Mouse (Mus musculus): ENCODE measurements around the gene Cbs.
A peak's percentile ranks its signal among the peaks of the same experiment; 100 is the strongest.

The Cbs gene

GRCm38 (mm10) chr17:31636942-31637811 lies at the start of gene Cbs:
Gene Cbs (minus strand): TSS chr17:31637238.
- DNase-seq (ENCODE audit: low spot score in 2 of 2) = peak; percentile 57 to 80

GRCm38 (mm10) chr17:31686225-31686564 lies 49.2 kb upstream of the Cbs start:
- DNase-seq (ENCODE audit: low spot score in 2 of 2) = no peak

GRCm38 (mm10) chr17:31685514-31686224 lies 48.6 kb upstream of the Cbs start:
- peak; percentile 63 to 73 for DNase-seq (ENCODE audit: low spot score in 2 of 2)

- DNase-seq (ENCODE audit: low spot score in 2 of 2) = no peak
Measured at GRCm38 (mm10) chr17:31680450-31680849, 43.4 kb upstream of the Cbs start.

GRCm38 (mm10) chr17:31677507-31677906 lies 40.5 kb upstream of the Cbs start, which contains the start of gene Cryaa:
Gene Cryaa (plus strand): TSS chr17:31677807.
- no peak for DNase-seq (ENCODE audit: low spot score in 2 of 2)

- DNase-seq (ENCODE audit: low spot score in 2 of 2) = no peak
Measured at GRCm38 (mm10) chr17:31674426-31674825, 37.4 kb upstream of the Cbs start.

- DNase-seq (ENCODE audit: low spot score in 2 of 2) = no peak
Measured at GRCm38 (mm10) chr17:31672279-31672678, 35.2 kb upstream of the Cbs start.

- DNase-seq (ENCODE audit: low spot score in 2 of 2) = no peak
Measured at GRCm38 (mm10) chr17:31671698-31672097, 34.7 kb upstream of the Cbs start.

- no peak for DNase-seq (ENCODE audit: low spot score in 2 of 2)
Measured at GRCm38 (mm10) chr17:31670163-31670562, 33.1 kb upstream of the Cbs start.

GRCm38 (mm10) chr17:31668306-31668705 lies 31.3 kb upstream of the Cbs start:
- DNase-seq (ENCODE audit: low spot score in 2 of 2) = no peak

- DNase-seq (ENCODE audit: low spot score in 2 of 2) = peak; percentile 73 to 78
Measured at GRCm38 (mm10) chr17:31664760-31665159, 27.7 kb upstream of the Cbs start.

GRCm38 (mm10) chr17:31662855-31663254 lies 25.8 kb upstream of the Cbs start:
- DNase-seq (ENCODE audit: low spot score in 2 of 2) = no peak

GRCm38 (mm10) chr17:31660661-31661250 lies 23.7 kb upstream of the Cbs start:
- no peak for DNase-seq (ENCODE audit: low spot score in 2 of 2)

- DNase-seq (ENCODE audit: low spot score in 2 of 2) = peak; percentile 94 to 96
Measured at GRCm38 (mm10) chr17:31658468-31659185, 21.6 kb upstream of the Cbs start, which contains the start of gene U2af1. Gene U2af1 (minus strand): TSS chr17:31658892.

GRCm38 (mm10) chr17:31658136-31658467 lies 21.1 kb upstream of the Cbs start:
- DNase-seq (ENCODE audit: low spot score in 2 of 2) = peak in 1 of 2 experiments; percentile 71

GRCm38 (mm10) chr17:31657141-31657983 lies 20.3 kb upstream of the Cbs start:
- DNase-seq (ENCODE audit: low spot score in 2 of 2) = no peak

- no peak for DNase-seq (ENCODE audit: low spot score in 2 of 2)
Measured at GRCm38 (mm10) chr17:31656682-31657081, 19.6 kb upstream of the Cbs start.

- no peak for DNase-seq (ENCODE audit: low spot score in 2 of 2)
Measured at GRCm38 (mm10) chr17:31655366-31655765, 18.3 kb upstream of the Cbs start.

- no peak for DNase-seq (ENCODE audit: low spot score in 2 of 2)
Measured at GRCm38 (mm10) chr17:31653277-31653676, 16.2 kb upstream of the Cbs start.

- no peak for DNase-seq (ENCODE audit: low spot score in 2 of 2)
Measured at GRCm38 (mm10) chr17:31652152-31652551, 15.1 kb upstream of the Cbs start.
